Mouse (Mus musculus) neutrophil, adult 5-6 weeks (primary cell): Measurements from ENCODE around the gene Olfr384. TPM values are rescaled to one million over a fixed set of nuclear protein-coding genes. Genes with fewer than 3 reads are reported as not detected.
"Not testable (repeated sequence)": the region's sequence is repeated elsewhere in the genome, so short reads cannot be mapped to it uniquely, and the experiment has no call there.

Source experiments
- ATAC-seq: fragments of 151-379, 151-347 bp; 2 replicates; pipeline ENCODE4 v1.8.0; 2017; ENCODE audit warnings: mild to moderate bottlenecking, moderate TSS enrichment; ENCODE audit not compliant: insufficient number of reproducible peaks, poor library complexity, low FRiP score, severe bottlenecking; ENCODE audit errors: extremely low read depth
- total RNA-seq: library from RNA; stranded (forward); fragments of 200-1000 nt; gene quantifications from 2 replicates; pipeline ENCODE4 v1.2.3, GENCODE M21; 2017

Gene Olfr384
- not detected in 2 replicates for total RNA-seq

GRCm38 (mm10) chr11:73598294-73598693 is at the start of gene Olfr384:
Gene Olfr384 (plus strand): TSS chr11:73598594.
- no peak for ATAC-seq

- ATAC-seq = no peak
Measured at GRCm38 (mm10) chr11:73579871-73580270, 18.5 kb upstream of the Olfr384 start.

- not testable (repeated sequence) for ATAC-seq
Measured at GRCm38 (mm10) chr11:73583188-73583587, 15.2 kb upstream of the Olfr384 start.

GRCm38 (mm10) chr11:73592908-73593307 is 5.5 kb upstream of the Olfr384 start, which contains the start of gene Olfr385:
Gene Olfr385 (minus strand): TSS chr11:73593008.
- ATAC-seq = no peak

Other genes starting within 250 kb of the Olfr384 start
- gene Olfr20, start 247.8 kb upstream of the Olfr384 start, total RNA-seq = not detected in 2 replicates
- not detected in 2 replicates for gene Olfr376, start 227.3 kb upstream of the Olfr384 start, total RNA-seq
- gene Olfr1, start 199.0 kb upstream of the Olfr384 start, total RNA-seq = not detected in 2 replicates
- not detected in 2 replicates for gene Olfr378, start 170.1 kb upstream of the Olfr384 start, total RNA-seq
- not detected in 2 replicates for gene Olfr380, start 141.1 kb upstream of the Olfr384 start, total RNA-seq
- gene Olfr381, start 107.0 kb upstream of the Olfr384 start, total RNA-seq = not detected in 2 replicates
- gene Olfr382, start 81.4 kb upstream of the Olfr384 start, total RNA-seq = not detected in 2 replicates
- not detected in 2 replicates for gene Olfr385, start 5.6 kb upstream of the Olfr384 start, total RNA-seq
- gene Zfp735, start 90.2 kb downstream of the Olfr384 start, total RNA-seq = not detected in 2 replicates
- gene Olfr389, start 182.1 kb downstream of the Olfr384 start, total RNA-seq = not detected in 2 replicates
- gene Olfr390, start 184.4 kb downstream of the Olfr384 start, total RNA-seq = not detected in 2 replicates
- not detected in 2 replicates for gene Olfr391-ps, start 204.5 kb downstream of the Olfr384 start, total RNA-seq
- not detected in 2 replicates for gene Olfr392, start 218.5 kb downstream of the Olfr384 start, total RNA-seq